Mouse (Mus musculus) bone marrow macrophage, adult 2 months (primary cell): ENCODE data around the gene Itga9.

Experiments
- CTCF ChIP-seq: IDR thresholded peaks from 2 replicates; pipeline ENCODE4 v1.5.1; 2012; ENCODE audit warnings: low read depth, mild to moderate bottlenecking, low read length, moderate library complexity
- POLR2A ChIP-seq: IDR thresholded peaks from 2 replicates; pipeline ENCODE4 v1.6.1; 2012; ENCODE audit warnings: mild to moderate bottlenecking, low read depth, low read length, borderline replicate concordance

GRCm38 (mm10) chr9:118730871-118731390, 124.4 kb downstream of the Itga9 start:
- TF ChIP-seq CTCF: no peak
- no peak for TF ChIP-seq POLR2A
